Mouse (Mus musculus) right cerebral cortex, postnatal 25 days (tissue): ENCODE measurements around the gene Wdr75.

Experiments used
- DNase-seq: peaks from one replicate; pipeline ENCODE4 v3.0.0; 2022

Gene Wdr75

GRCm38 (mm10) chr1:45838271-45838670 is 43.3 kb downstream of the Wdr75 start:
- DNase-seq, result no peak

DNA sequence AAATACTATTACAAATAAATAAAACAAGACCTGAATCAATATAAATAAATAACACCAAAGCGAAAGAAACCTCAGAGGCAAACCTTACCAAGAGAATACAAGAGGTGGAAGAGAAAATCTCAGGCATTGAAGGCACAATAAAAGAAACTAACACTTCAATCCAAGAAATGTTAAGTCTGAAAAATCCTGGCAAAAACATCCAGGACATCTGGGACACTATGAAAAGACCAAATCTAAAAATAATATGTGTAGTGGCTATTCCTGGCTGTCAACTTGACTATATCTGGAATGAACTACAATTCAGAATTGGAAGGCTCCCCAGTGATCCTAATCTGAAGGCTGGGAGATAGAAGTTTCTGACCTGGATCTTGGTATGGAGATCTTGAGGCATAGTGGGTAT is 50.5 kb downstream of the Wdr75 start:
- no peak for DNase-seq

DNA sequence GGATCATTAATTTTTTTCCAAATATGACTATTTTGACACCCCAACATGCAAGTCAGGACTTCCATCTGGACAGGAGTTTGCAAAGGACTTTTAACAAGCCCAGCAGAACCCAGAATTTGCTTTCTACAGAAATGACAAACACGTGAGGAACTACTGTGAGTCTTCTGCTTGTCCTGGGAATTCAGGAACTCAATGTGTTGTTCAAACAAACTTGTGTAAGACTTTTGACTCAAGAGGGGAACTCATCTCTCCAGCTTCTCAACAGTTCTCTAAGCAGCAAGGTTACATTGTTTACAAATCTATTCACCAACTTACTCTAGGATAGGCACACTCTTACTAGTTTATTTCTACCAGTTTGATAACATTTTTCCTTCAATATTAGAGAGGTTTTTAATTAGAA is 63.1 kb downstream of the Wdr75 start:
- DNase-seq, result no peak

GRCm38 (mm10) chr1:45860349-45860748 is 65.4 kb downstream of the Wdr75 start:
- DNase-seq, result no peak

- no peak for DNase-seq
Observed at GRCm38 (mm10) chr1:45861162-45861561, 66.2 kb downstream of the Wdr75 start.

- no peak for DNase-seq
Observed at GRCm38 (mm10) chr1:45863641-45864040, 68.7 kb downstream of the Wdr75 start.

- no peak for DNase-seq
Observed at GRCm38 (mm10) chr1:45864564-45865014, 69.6 kb downstream of the Wdr75 start.

- DNase-seq, result no peak
Observed at GRCm38 (mm10) chr1:45865316-45865715, 70.3 kb downstream of the Wdr75 start.

- DNase-seq, result no peak
Observed at GRCm38 (mm10) chr1:45865727-45866126, 70.8 kb downstream of the Wdr75 start.

- DNase-seq, result no peak
Observed at GRCm38 (mm10) chr1:45866288-45867018, 71.5 kb downstream of the Wdr75 start.

- no peak for DNase-seq
Observed at GRCm38 (mm10) chr1:45868050-45868449, 73.1 kb downstream of the Wdr75 start.

- DNase-seq, result no peak
Observed at GRCm38 (mm10) chr1:45868479-45869137, 73.6 kb downstream of the Wdr75 start.
